Mouse (Mus musculus) thymus, adult 2 months (tissue): Measurements from ENCODE around the gene Slc38a5.

Source experiments
- CTCF ChIP-seq: fragments of 200-500 bp; IDR thresholded peaks from 2 replicates; pipeline ENCODE4 v1.5.1; 2012; ENCODE audit warnings: mild to moderate bottlenecking, control low read depth, low read length, moderate library complexity, borderline replicate concordance; ENCODE audit not compliant: control insufficient read depth, poor library complexity, insufficient read depth; ENCODE audit errors: extremely low read depth
- POLR2A ChIP-seq: fragments of 200-500 bp; IDR thresholded peaks from 2 replicates; pipeline ENCODE4 v1.6.1; 2012; ENCODE audit warnings: mild to moderate bottlenecking, low read length, control low read depth, moderate library complexity; ENCODE audit not compliant: control insufficient read depth, poor library complexity, insufficient read depth; ENCODE audit errors: extremely low read depth

- TF ChIP-seq CTCF, result no peak
- no peak for TF ChIP-seq POLR2A
Measured at GRCm38 (mm10) chrX:8288621-8289020, 17.7 kb downstream of the Slc38a5 start.
